Mouse (Mus musculus) liver, embryonic 14.5 days (tissue): ENCODE measurements around the gene Birc5. TPM values are rescaled to one million over a fixed set of nuclear protein-coding genes. Genes with fewer than 3 reads are reported as not detected.

Source experiments
- ATAC-seq: fragments of 200-750 bp; cut with Nextera tagmentation; 2 replicates; pipeline ENCODE4 v1.8.0; 2017; ENCODE audit warnings: moderate number of reproducible peaks, mild to moderate bottlenecking, moderate library complexity; ENCODE audit not compliant: insufficient read depth
- DNase-seq, 3 experiments: peaks; one replicate each; pipeline ENCODE4 v3.0.0-alpha.2; 2012 to 2013; ENCODE audit warnings: low read depth in 3 of 3, low spot score in 3 of 3
- H3K27ac ChIP-seq: fragments of 300-500 bp; sonication (generic); 2 replicates; pipeline ENCODE4 v1.5.1; 2014; ENCODE audit warnings: moderate library complexity, mild to moderate bottlenecking, control low read depth, inconsistent platforms
- H3K27me3 ChIP-seq: fragments of 300-500 bp; sonication (generic); 2 replicates; pipeline ENCODE4 v1.6.1; 2014; ENCODE audit warnings: mild to moderate bottlenecking, low read length, moderate library complexity; ENCODE audit not compliant: control insufficient read depth, insufficient read depth
- H3K36me3 ChIP-seq: fragments of 300-500 bp; sonication (generic); replicated peaks from 2 replicates; pipeline ENCODE4 v1.6.1; 2014; ENCODE audit warnings: low read depth; ENCODE audit not compliant: control insufficient read depth, insufficient read depth
- H3K4me1 ChIP-seq, 2 experiments: fragments of 200-500 bp in 1 of 2; fragments of 300-500 bp in 1 of 2; sonication (generic) in 1 of 2; replicated peaks; 2 replicates each; pipeline ENCODE4 v1.6.1; 2012 to 2014; ENCODE audit warnings: antibody characterized with exemption in 1 of 2, inconsistent platforms in 1 of 2, low read length in 1 of 2; ENCODE audit not compliant: control insufficient read depth in 2 of 2, insufficient read depth in 2 of 2
- H3K4me2 ChIP-seq: fragments of 300-500 bp; sonication (generic); 2 replicates; pipeline ENCODE4 v1.6.1; 2014; ENCODE audit warnings: low read depth, mild to moderate bottlenecking, control low read depth, moderate library complexity
- H3K4me3 ChIP-seq, 2 experiments: fragments of 200-500 bp in 1 of 2; fragments of 300-500 bp in 1 of 2; sonication (generic) in 1 of 2; 2 replicates each; pipeline ENCODE4 v1.5.1; 2012 to 2014; ENCODE audit warnings: low read depth in 2 of 2, low read length in 2 of 2, mild to moderate bottlenecking in 2 of 2, control low read depth in 1 of 2, inconsistent platforms in 1 of 2, moderate library complexity in 1 of 2; ENCODE audit not compliant: insufficient read depth in 1 of 2
- H3K9ac ChIP-seq: fragments of 300-500 bp; sonication (generic); replicated peaks from 2 replicates; pipeline ENCODE4 v1.6.1; 2014; ENCODE audit warnings: mild to moderate bottlenecking, control low read depth, moderate library complexity
- H3K9me3 ChIP-seq: fragments of 300-500 bp; sonication (generic); 2 replicates; pipeline ENCODE4 v1.6.1; 2016; ENCODE audit warnings: low read length, mixed read lengths; ENCODE audit not compliant: control insufficient read depth
- CTCF ChIP-seq: IDR thresholded peaks from 2 replicates; pipeline ENCODE4 v1.5.1; 2016; ENCODE audit warnings: antibody characterized with exemption, low read depth, control low read depth
- EP300 ChIP-seq: IDR thresholded peaks from 2 replicates; pipeline ENCODE4 v1.6.1; 2016; ENCODE audit warnings: antibody characterized with exemption, low read depth
- WGBS: fragments of 180-500 bp; shearing (Covaris S2); extraction: QIAGEN DNeasy Blood & Tissue Kit; methylation state at CpG from one replicate; pipeline ENCODE4 v1.1.7; 2014; ENCODE audit not compliant: insufficient replicate concordance; 5-methylcytosine and 5-hydroxymethylcytosine counted together
- polyA plus RNA-seq, 2 experiments: library from polyadenylated mRNA; depleted of rRNA in 1 of 2; stranded (reverse) in 1 of 2; unstranded in 1 of 2; fragments of >200 nt; fragmentation: Nextera tagmentation in 1 of 2; extraction: Ambion mirVana in 1 of 2; gene quantifications; 2 replicates each; pipeline versions ENCODE4 v1.2.1 to v1.2.3; 2012 to 2014

Gene Birc5
- polyA plus RNA-seq, 2 experiments: 181 to 373 TPM

DNA sequence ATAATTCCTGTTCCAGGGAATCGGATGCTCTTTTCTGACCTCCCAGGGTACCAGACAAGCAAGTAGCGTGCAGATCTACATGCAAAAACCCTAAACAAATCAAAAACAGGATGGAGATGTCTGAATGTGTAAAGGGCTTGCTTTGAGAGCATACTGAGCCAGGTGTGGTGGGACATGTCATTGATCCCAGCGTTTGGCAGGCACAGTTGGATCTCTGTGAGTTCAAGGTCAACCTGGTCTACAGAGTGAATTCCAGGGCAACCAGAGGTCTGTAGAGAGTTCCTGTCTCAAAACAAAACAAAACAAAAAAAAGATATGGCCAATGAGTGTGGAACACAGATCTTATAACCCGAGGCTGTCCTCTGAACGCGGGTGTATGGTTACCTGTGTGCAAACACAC is 25.6 kb upstream of the Birc5 start:
- ATAC-seq (no peak), DNase-seq (no peak)
- H3K27ac ChIP-seq: no peak overlapping the region
- 85% methylated on average over 6 of the region's 6 CpGs for WGBS
- peaks cover 52% of the 10 kb centered on the region for H3K36me3 ChIP-seq
- H3K4me2 ChIP-seq: peak overlapping the region; percentile 90
- peak overlapping the region in 1 of 2 experiments; percentile 95; a peak in 1 of 4 replicates for H3K4me3 ChIP-seq
- no peaks in the 10 kb centered on the region for H3K27me3 ChIP-seq
- H3K9ac ChIP-seq: no peak overlapping the region; the same call in 1 of the 2 replicates
- no peak for TF ChIP-seq EP300
- TF ChIP-seq CTCF: no peak
- peaks cover 26 to 39% of the 10 kb centered on the region in 2 experiments for H3K4me1 ChIP-seq
- H3K9me3 ChIP-seq: no peaks in the 10 kb centered on the region

DNA sequence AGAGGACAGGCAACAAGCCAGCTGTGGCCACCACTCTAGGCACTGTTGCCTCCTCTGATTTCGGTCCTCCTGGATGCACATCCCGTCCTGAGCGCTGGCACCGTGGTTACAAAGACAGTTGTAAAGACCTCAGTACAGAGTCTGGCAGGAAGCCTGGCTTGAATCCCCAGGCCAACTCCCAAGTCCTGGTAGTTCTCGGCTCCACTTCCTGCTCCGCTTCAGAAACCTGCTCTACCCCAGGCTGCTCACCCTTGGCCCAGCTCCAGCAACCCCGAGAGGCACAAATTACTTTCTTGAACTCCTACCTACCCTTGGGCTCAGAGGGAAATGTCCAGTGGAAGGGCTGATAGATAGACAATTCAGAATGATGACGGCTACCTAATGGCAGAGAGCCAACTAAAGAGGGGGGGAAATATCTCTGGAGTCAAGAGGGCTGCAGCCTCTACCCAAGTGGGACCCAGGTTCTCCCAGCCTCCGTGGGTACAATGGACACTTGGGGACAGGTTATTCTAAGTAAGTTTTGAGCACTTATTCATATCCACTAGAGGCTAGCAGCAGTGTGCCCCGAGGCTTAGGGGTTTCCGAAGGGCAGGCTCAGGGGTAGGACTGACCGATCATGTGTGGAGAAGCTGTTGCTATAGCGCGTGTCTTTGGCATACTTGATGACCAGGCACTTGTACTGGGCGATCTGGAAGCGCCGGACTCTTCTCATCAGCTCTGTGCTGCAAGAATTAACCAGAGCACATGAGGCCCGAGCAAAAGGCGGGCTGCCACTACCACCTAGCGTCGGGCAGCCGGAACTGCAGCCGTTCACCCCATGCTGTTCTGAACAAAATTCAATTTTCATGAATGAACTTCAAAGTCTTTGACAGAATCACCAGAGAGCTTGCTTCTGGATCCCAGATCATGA is 24.7 kb upstream of the Birc5 start:
- H3K4me2 ChIP-seq: peak overlapping the region; percentile 90
- H3K9me3 ChIP-seq: no peaks in the 10 kb centered on the region
- H3K27ac ChIP-seq: peak overlapping the region; percentile 93
- peak overlapping the region; percentile 90 to 95 for H3K4me3 ChIP-seq
- ATAC-seq (peak; percentile 56), DNase-seq (peak in 2 of 3 experiments; percentile 67 to 69)
- H3K9ac ChIP-seq: peak overlapping the region; percentile 99
- H3K36me3 ChIP-seq: peaks cover 48% of the 10 kb centered on the region
- H3K27me3 ChIP-seq: no peaks in the 10 kb centered on the region
- 15% methylated on average over 23 of the region's 23 CpGs for WGBS
- TF ChIP-seq EP300 (no peak), CTCF (peak; percentile 98)
- H3K4me1 ChIP-seq: peaks cover 35 to 48% of the 10 kb centered on the region in 2 experiments

GRCm38 (mm10) chr11:117825333-117826101 is 23.5 kb upstream of the Birc5 start, which contains the start of the genes Afmid and Tk1:
Gene Afmid, plus strand, starts transcription at chr11:117825924.
Gene Tk1, minus strand, starts transcription at chr11:117826092.
- no peaks in the 10 kb centered on the region for H3K9me3 ChIP-seq
- peak within 1 kb of the TSS; percentile 90 for H3K4me2 ChIP-seq
- WGBS: under 1% methylated on average over 34 of the region's 34 CpGs
- DNase-seq (peak; percentile 76 to 83 (median 78)), ATAC-seq (peak; percentile 68)
- peaks cover 36% of the 10 kb centered on the region for H3K36me3 ChIP-seq
- H3K27me3 ChIP-seq: no peaks in the 10 kb centered on the region
- H3K9ac ChIP-seq: peak within 1 kb of the TSS; percentile 99
- peak within 1 kb of the TSS; percentile 93 for H3K27ac ChIP-seq
- 0 out of 2 replicates have a peak, but pooled peaks have one; percentile 6 for TF ChIP-seq EP300
- no peak for TF ChIP-seq CTCF
- peaks cover 46 to 60% of the 10 kb centered on the region in 2 experiments for H3K4me1 ChIP-seq
- peak within 1 kb of the TSS; percentile 90 to 95 for H3K4me3 ChIP-seq

GRCm38 (mm10) chr11:117826164-117826563 is 22.9 kb upstream of the Birc5 start:
- Histone ChIP-seq H3K27me3 (no peaks in the 10 kb centered on the region), H3K36me3 (peaks cover 30% of the 10 kb centered on the region), H3K4me2 (peak overlapping the region; percentile 90), H3K4me1 (peaks cover 53 to 67% of the 10 kb centered on the region in 2 experiments), H3K4me3 (peak overlapping the region; percentile 90 to 95), H3K9me3 (no peaks in the 10 kb centered on the region), H3K9ac (peak overlapping the region; percentile 99), H3K27ac (peak overlapping the region; percentile 93)
- DNase-seq (no peak), ATAC-seq (no peak)
- TF ChIP-seq CTCF (no peak), EP300 (no peak)
- WGBS: 37% methylated on average over 5 of the region's 5 CpGs
